Mouse (Mus musculus) ES-E14 (cell line): ENCODE data around the gene Bspry.

Experiments used
- CHD2 ChIP-seq: IDR thresholded peaks from 2 replicates; pipeline ENCODE4 v1.6.1; 2014; ENCODE audit warnings: mild to moderate bottlenecking, low read depth, low read length, inconsistent platforms
- MAFK ChIP-seq: IDR thresholded peaks from 2 replicates; pipeline ENCODE4 v1.6.1; 2014; ENCODE audit warnings: mild to moderate bottlenecking, low read depth, low read length, inconsistent platforms; ENCODE audit not compliant: insufficient read depth
- ZNF384 ChIP-seq: IDR thresholded peaks from 2 replicates; pipeline ENCODE4 v1.6.1; 2012; ENCODE audit warnings: low read depth, low read length, inconsistent platforms

DNA sequence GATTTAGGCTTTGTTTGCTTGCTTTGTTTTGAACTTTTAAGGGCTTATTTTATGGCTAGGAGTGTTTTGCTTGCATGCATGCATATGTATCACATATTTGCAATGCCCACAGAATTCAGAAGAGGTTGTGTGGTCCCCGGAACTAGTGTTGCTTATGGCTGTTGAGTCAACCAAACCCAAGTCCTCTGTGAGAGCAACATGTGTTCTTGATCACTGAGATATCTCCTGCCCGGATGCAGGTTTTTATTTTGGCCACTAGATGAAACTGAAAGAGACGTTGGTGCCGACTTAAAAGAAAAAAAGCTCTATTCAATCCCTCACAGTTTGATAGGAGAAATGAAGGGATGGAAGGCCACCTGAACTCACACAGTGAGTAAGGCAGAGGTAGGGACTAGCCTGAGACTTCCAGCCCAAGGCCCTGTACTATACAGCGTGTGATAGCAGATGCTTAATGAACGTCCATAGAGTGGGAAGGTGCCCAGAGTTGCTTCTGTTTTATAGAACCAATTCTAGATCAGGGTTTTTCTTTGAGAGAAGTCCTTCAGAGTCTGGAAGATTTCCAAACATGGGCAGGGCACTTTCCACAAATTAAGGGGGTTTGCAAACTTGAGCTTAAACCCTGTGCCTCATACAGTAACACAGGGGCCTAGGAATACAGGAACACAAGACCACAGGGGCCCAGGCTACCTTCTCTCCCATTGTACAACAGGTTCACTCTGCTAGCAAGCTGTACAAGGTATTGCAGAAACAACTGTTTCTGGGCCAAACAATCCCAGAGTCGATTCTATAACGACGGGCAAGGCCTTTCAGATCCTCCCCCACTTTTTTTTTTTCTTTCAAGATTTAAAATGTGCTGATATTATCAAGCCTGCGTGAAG, 37.9 kb downstream of the Bspry start:
- TF ChIP-seq CHD2 (no peak), ZNF384 (no peak), MAFK (no peak)
